17 mouse cellular contexts compared by ENCODE assay signal in the genomic region with DNA sequence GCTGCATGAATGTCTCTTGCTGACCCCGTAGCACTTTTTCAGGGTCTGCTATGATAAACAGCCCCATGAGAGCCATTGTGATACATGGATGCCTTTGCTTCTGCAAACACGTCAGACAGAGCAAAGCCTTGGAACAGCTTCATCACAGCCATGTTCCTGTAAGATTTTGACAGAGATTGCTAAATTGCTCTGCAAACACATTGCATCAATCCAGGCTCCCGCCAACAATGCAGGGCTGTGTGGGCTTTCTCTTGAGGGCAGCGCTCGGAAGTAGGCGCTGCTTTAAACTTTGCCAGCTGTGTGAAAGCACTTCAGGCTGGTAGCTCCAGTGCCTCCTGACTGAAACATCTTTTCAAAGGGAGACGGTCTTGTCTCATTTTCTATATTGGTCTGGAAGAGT. TPM values are rescaled to one million over a fixed set of nuclear protein-coding genes. Genes with fewer than 3 reads are reported as not detected.
A peak's percentile ranks its signal among the peaks of the same experiment; 100 is the strongest.
DNase-seq lines count a peak whose midpoint lies in the region; ATAC-seq lines count a peak whose summit lies in the region.
"Had no signal": no experiment of that assay in that cellular context is flagged by ENCODE, and none has a peak within 500 bp of the region (broad histone marks: within the 10 kb centered on the region; RNA-seq: fewer than 3 reads in every experiment).

No protein-coding gene starts in this region.

- WGBS in hindbrain, embryonic 11.5 days: 67% methylated on average over 7 of the region's 7 CpGs
- WGBS in hindbrain, embryonic 16.5 days: 41% methylated on average over 7 of the region's 7 CpGs
- WGBS in heart, embryonic 12.5 days: 68% methylated on average over 7 of the region's 7 CpGs
- WGBS in midbrain, embryonic 15.5 days: 59% methylated on average over 7 of the region's 7 CpGs

- intact Hi-C loops in gastrocnemius, postnatal 36 days (cut with DNase I): no loop called here

- DNase-seq in hindbrain, embryonic 11.5 days (ENCODE audit: low spot score): peak; percentile 13
- DNase-seq in adipocyte (ENCODE audit: low spot score): peak; percentile 87
- peak; percentile 87 for DNase-seq in fat pad, adult 2 months (ENCODE audit: extremely low read depth, low read depth, low spot score)
- DNase-seq in lung, postnatal 25 days (ENCODE audit: low spot score): peak; percentile 70
- no peak for DNase-seq in gastrocnemius, postnatal 36 days
- DNase-seq: cerebellum, postnatal 36 days; gastrocnemius, postnatal 25 days; layer of hippocampus, postnatal 36 days; thymus, postnatal 4 days had no signal

- no peak overlapping the region for H3K4me2 ChIP-seq in hindbrain, embryonic 11.5 days (replicated peaks; ENCODE audit: low read depth, low read length)
- no peak overlapping the region for H3K4me2 ChIP-seq in hindbrain, embryonic 16.5 days (ENCODE audit: low read length)
- no peak overlapping the region for H3K4me2 ChIP-seq in heart, embryonic 12.5 days
- no peak overlapping the region for H3K4me2 ChIP-seq in midbrain, embryonic 15.5 days
- H3K4me2 ChIP-seq: limb, embryonic 13.5 days; neural tube, embryonic 12.5 days had no signal

- H3K27ac ChIP-seq in hindbrain, embryonic 11.5 days (ENCODE audit: low read depth, low read length): no peak overlapping the region
- no peak overlapping the region for H3K27ac ChIP-seq in hindbrain, embryonic 16.5 days (ENCODE audit: low read depth, low read length)
- no peak overlapping the region for H3K27ac ChIP-seq in heart, embryonic 12.5 days (ENCODE audit: poor library complexity, severe bottlenecking)
- H3K27ac ChIP-seq in midbrain, embryonic 15.5 days: no peak overlapping the region
- H3K27ac ChIP-seq: kidney, postnatal 0 days; limb, embryonic 13.5 days; neural tube, embryonic 12.5 days had no signal

- H3K4me3 ChIP-seq in hindbrain, embryonic 11.5 days (ENCODE audit: low read depth, low read length): no peak overlapping the region
- no peak overlapping the region for H3K4me3 ChIP-seq in hindbrain, embryonic 16.5 days (ENCODE audit: low read length)
- H3K4me3 ChIP-seq in heart, embryonic 12.5 days: no peak overlapping the region
- no peak overlapping the region for H3K4me3 ChIP-seq in midbrain, embryonic 15.5 days
- H3K4me3 ChIP-seq: limb, embryonic 13.5 days; neural tube, embryonic 12.5 days had no signal

- no peaks in the 10 kb centered on the region for H3K36me3 ChIP-seq in hindbrain, embryonic 11.5 days (ENCODE audit: control insufficient read depth, insufficient read depth, low read length)
- no peaks in the 10 kb centered on the region for H3K36me3 ChIP-seq in hindbrain, embryonic 16.5 days (ENCODE audit: control insufficient read depth, insufficient read depth, low read length)
- H3K36me3 ChIP-seq in heart, embryonic 12.5 days: no peaks in the 10 kb centered on the region
- no peaks in the 10 kb centered on the region for H3K36me3 ChIP-seq in midbrain, embryonic 15.5 days (replicated peaks)
- H3K36me3 ChIP-seq: limb, embryonic 13.5 days; neural tube, embryonic 12.5 days had no signal

- H3K4me1 ChIP-seq in hindbrain, embryonic 11.5 days (replicated peaks; ENCODE audit: control insufficient read depth, insufficient read depth, low read length): no peaks in the 10 kb centered on the region
- no peaks in the 10 kb centered on the region for H3K4me1 ChIP-seq in hindbrain, embryonic 16.5 days (ENCODE audit: control insufficient read depth, insufficient read depth, low read depth, low read length)
- H3K4me1 ChIP-seq in heart, embryonic 12.5 days (replicated peaks): peaks cover 8% of the 10 kb centered on the region; the same call in 1 of the 2 replicates
- H3K4me1 ChIP-seq in midbrain, embryonic 15.5 days: 0 out of 2 replicates have a peak, but pooled peaks cover 4% of the 10 kb centered on the region

- ATAC-seq in hindbrain, embryonic 11.5 days (ENCODE audit: low FRiP score): no peak
- ATAC-seq in hindbrain, embryonic 16.5 days: no peak
- ATAC-seq in heart, embryonic 12.5 days (ENCODE audit: insufficient number of reproducible peaks, low FRiP score): no peak
- no peak for ATAC-seq in midbrain, embryonic 15.5 days (replicated peaks)
- ATAC-seq: CD4-positive, CD25-positive, alpha-beta regulatory T cell, adult 4 months; Patski had no signal

- no peaks in the 10 kb centered on the region for H3K27me3 ChIP-seq in hindbrain, embryonic 11.5 days (ENCODE audit: control insufficient read depth, insufficient read depth, low read length)
- no peaks in the 10 kb centered on the region for H3K27me3 ChIP-seq in hindbrain, embryonic 16.5 days (replicated peaks; ENCODE audit: control insufficient read depth, insufficient read depth, low read length)
- peaks cover 53% of the 10 kb centered on the region for H3K27me3 ChIP-seq in heart, embryonic 12.5 days (replicated peaks)
- no peaks in the 10 kb centered on the region for H3K27me3 ChIP-seq in midbrain, embryonic 15.5 days (replicated peaks)
- H3K27me3 ChIP-seq: limb, embryonic 13.5 days; neural tube, embryonic 12.5 days; Patski had no signal

- H3K9me3 ChIP-seq in hindbrain, embryonic 11.5 days (ENCODE audit: control insufficient read depth, low read length): no peaks in the 10 kb centered on the region
- H3K9me3 ChIP-seq in hindbrain, embryonic 16.5 days (ENCODE audit: control insufficient read depth, low read length): no peaks in the 10 kb centered on the region
- no peaks in the 10 kb centered on the region for H3K9me3 ChIP-seq in heart, embryonic 12.5 days (replicated peaks)
- H3K9me3 ChIP-seq in midbrain, embryonic 15.5 days: no peaks in the 10 kb centered on the region
- H3K9me3 ChIP-seq: limb, embryonic 13.5 days; neural tube, embryonic 12.5 days had no signal

- no peak overlapping the region for H3K9ac ChIP-seq in hindbrain, embryonic 11.5 days (ENCODE audit: low read depth, low read length)
- H3K9ac ChIP-seq in hindbrain, embryonic 16.5 days (ENCODE audit: low read depth, low read length): no peak overlapping the region
- H3K9ac ChIP-seq in heart, embryonic 12.5 days: no peak overlapping the region
- no peak overlapping the region for H3K9ac ChIP-seq in midbrain, embryonic 15.5 days
- H3K9ac ChIP-seq: limb, embryonic 13.5 days; neural tube, embryonic 12.5 days had no signal

RNA-seq across cellular contexts. Expression of gene Galnt2, which starts 30.8 kb away (rescaled TPM):
- polyA plus RNA-seq in hindbrain, embryonic 11.5 days (2014; fragmentation: Nextera tagmentation; extraction: Ambion mirVana): 47.0 and 53.5 TPM in 2 replicates
- 33.8 and 40.2 TPM in 2 replicates for polyA plus RNA-seq in hindbrain, embryonic 16.5 days (2015; fragmentation: Nextera tagmentation; extraction: Ambion mirVana)
- 77.9 and 80.9 TPM in 2 replicates for polyA plus RNA-seq in heart, embryonic 12.5 days (2016; fragmentation: Nextera tagmentation; extraction: Ambion mirVana)
- 67.4 and 78.1 TPM in 2 replicates for polyA plus RNA-seq in midbrain, embryonic 15.5 days (2015; fragmentation: Nextera tagmentation; extraction: Ambion mirVana)
- 10 to 100 TPM; 32.5 to 35.6 TPM for total RNA-seq in gastrocnemius, postnatal 36 days (2021)

Comparison
In these comparisons a context has a peak if more than half of its experiments do, and no peak if none do; other contexts are left out.
1. DNase-seq: peak in hindbrain, embryonic 11.5 days (single experiment), adipocyte (single experiment), fat pad, adult 2 months (single experiment) and lung, postnatal 25 days (single experiment); none in gastrocnemius, postnatal 36 days (0 of 2).